Mouse (Mus musculus): ENCODE measurements around the gene Rtp2. TPM values are rescaled to one million over a fixed set of nuclear protein-coding genes. Genes with fewer than 3 reads are reported as not detected.

Rtp2 gene
- total and polyA plus RNA-seq, 3 experiments: not detected

DNA sequence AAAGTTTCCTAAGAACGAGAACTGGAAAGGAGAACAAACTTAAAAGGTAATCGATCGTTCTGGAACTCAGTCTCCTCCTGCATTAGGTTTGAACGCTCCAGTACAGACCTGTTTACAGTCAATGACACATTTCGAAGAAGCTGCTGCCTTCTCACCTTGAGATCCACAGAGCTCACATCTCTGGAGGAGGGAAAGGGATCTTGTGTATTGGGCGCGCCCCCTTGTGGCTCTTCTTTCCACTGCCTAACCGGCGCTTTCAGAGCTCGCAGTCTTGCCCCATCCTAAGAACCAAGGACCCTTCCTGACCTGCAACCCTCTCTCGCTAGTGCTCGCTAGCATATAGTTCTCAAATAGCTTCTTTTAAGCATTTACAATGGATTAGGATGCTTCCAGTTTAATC is 33.4 kb downstream of the Rtp2 start:
- no peaks in the 10 kb centered on the region for H3K36me3 ChIP-seq (replicated peaks)
- H3K4me1 ChIP-seq (ENCODE audit: insufficient read depth, low read depth, low read length): no peaks in the 10 kb centered on the region
- DNase-seq (ENCODE audit: low spot score) (no peak), ATAC-seq (ENCODE audit: extremely low read depth, insufficient number of reproducible peaks, low FRiP score, poor library complexity, severe bottlenecking) (no peak)
- no peak for TF ChIP-seq CTCF (IDR thresholded peaks at IDR 0.05; ENCODE audit: low read depth, low read length)
- TF ChIP-seq GATA1 (IDR thresholded peaks at IDR 0.05; ENCODE audit: borderline replicate concordance, low read length): no peak
- no peak for TF ChIP-seq TAL1 (conservative IDR thresholded peaks at IDR 0.05; ENCODE audit: low read depth, low read length)
- no peak for TF ChIP-seq POLR2AphosphoS5 (IDR thresholded peaks at IDR 0.05; ENCODE audit: insufficient replicate concordance, low read depth, low read length)
- no peak for TF ChIP-seq GATA2 (IDR thresholded peaks at IDR 0.05; ENCODE audit: borderline replicate concordance, low read depth, low read length)
- H3K9me3 ChIP-seq (replicated peaks): peaks cover 40% of the 10 kb centered on the region
- no peak overlapping the region for H3K4me3 ChIP-seq (ENCODE audit: low read depth, low read length)
- H3K27me3 ChIP-seq (ENCODE audit: insufficient read depth, low read length): no peaks in the 10 kb centered on the region

DNA sequence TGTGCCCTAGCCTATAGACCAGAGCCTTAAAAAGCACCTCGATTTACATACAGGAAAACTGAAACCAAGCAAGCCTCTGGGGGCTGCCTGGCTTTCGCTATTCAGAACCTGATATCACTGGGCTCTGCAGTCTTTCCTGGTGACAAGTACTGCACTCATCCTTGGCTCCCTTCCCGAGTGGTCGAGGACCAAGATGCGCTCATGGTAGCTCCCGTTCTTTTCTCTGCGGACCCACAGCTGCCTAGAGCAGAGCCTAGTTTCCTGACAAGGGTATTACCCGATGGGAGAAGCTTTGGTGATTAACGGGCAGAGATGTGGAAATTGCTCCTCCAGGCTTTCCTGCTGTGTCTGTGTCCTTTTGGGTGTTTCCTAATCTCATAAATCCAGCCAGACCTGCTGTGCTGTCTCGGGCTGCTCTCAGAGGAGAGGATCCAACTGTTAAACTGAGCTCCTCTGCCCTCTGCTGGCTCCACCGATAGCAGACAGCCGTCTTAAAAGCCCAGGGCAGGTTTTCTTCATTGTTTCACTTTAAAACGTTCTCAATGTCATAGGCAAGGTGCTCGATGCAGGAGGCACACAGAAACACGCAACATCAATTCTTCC is 34.1 kb downstream of the Rtp2 start:
- ATAC-seq (ENCODE audit: extremely low read depth, insufficient number of reproducible peaks, low FRiP score, poor library complexity, severe bottlenecking) (no peak), DNase-seq (ENCODE audit: low spot score) (no peak)
- Histone ChIP-seq H3K4me3 (ENCODE audit: low read depth, low read length) (no peak overlapping the region), H3K4me1 (ENCODE audit: insufficient read depth, low read depth, low read length) (no peaks in the 10 kb centered on the region), H3K9me3 (replicated peaks) (peaks cover 42% of the 10 kb centered on the region), H3K36me3 (replicated peaks) (no peaks in the 10 kb centered on the region), H3K27me3 (ENCODE audit: insufficient read depth, low read length) (no peaks in the 10 kb centered on the region)
- TF ChIP-seq TAL1 (conservative IDR thresholded peaks at IDR 0.05; ENCODE audit: low read depth, low read length) (no peak), GATA1 (IDR thresholded peaks at IDR 0.05; ENCODE audit: borderline replicate concordance, low read length) (no peak), GATA2 (IDR thresholded peaks at IDR 0.05; ENCODE audit: borderline replicate concordance, low read depth, low read length) (no peak), POLR2AphosphoS5 (IDR thresholded peaks at IDR 0.05; ENCODE audit: insufficient replicate concordance, low read depth, low read length) (no peak), CTCF (IDR thresholded peaks at IDR 0.05; ENCODE audit: low read depth, low read length) (no peak)

DNA sequence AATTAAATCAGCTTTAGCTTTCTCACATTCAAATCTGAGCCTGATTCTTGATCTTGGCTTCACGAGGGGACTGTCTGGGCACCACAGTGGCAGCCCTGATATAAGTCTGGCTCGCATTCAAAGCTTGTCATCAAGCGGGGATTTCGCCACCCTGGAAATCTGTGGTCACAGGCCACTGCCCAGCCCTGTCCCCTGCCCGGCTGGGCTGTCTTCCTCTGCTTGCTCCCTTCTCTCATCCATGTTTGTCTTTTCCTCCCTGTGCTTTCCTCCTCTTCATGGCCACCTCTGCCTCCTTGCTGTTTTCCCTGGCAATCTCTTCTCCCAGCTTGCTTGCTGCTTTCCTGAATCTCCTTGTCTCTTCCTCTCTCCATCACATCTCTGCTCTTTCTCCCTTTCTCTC is 34.7 kb downstream of the Rtp2 start:
- H3K9me3 ChIP-seq (replicated peaks): peaks cover 43% of the 10 kb centered on the region
- DNase-seq (ENCODE audit: low spot score): no peak
- H3K4me3 ChIP-seq (ENCODE audit: low read depth, low read length): no peak overlapping the region
- H3K36me3 ChIP-seq (replicated peaks): no peaks in the 10 kb centered on the region
- TF ChIP-seq POLR2AphosphoS5 (IDR thresholded peaks at IDR 0.05; ENCODE audit: insufficient replicate concordance, low read depth, low read length) (no peak), CTCF (IDR thresholded peaks at IDR 0.05; ENCODE audit: low read depth, low read length) (no peak), GATA2 (IDR thresholded peaks at IDR 0.05; ENCODE audit: borderline replicate concordance, low read depth, low read length) (no peak), GATA1 (IDR thresholded peaks at IDR 0.05; ENCODE audit: borderline replicate concordance, low read length) (no peak), TAL1 (conservative IDR thresholded peaks at IDR 0.05; ENCODE audit: low read depth, low read length) (no peak)
- no peaks in the 10 kb centered on the region for H3K27me3 ChIP-seq (ENCODE audit: insufficient read depth, low read length)
- no peak for ATAC-seq (ENCODE audit: extremely low read depth, insufficient number of reproducible peaks, low FRiP score, poor library complexity, severe bottlenecking)
- H3K4me1 ChIP-seq (ENCODE audit: insufficient read depth, low read depth, low read length): no peaks in the 10 kb centered on the region

DNA sequence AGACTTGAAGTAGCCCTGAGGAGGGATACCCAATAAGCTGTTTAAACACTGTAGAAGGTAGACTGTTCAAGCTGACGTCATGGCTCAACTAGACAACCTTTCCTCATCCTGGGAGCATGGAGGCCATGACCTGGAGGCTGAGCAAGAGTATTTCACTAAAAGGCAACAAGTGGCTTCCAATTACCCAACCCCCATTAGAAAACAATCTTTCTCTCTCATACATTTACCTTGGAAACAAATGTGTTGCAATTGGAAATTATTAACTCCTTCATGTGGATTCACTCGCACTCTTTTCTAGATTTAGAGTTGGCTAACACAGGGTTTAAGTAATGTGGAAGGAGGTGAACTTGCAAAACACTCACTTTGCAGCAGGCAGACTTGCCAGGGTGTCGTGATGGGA is 37.1 kb downstream of the Rtp2 start:
- H3K36me3 ChIP-seq (replicated peaks): no peaks in the 10 kb centered on the region
- H3K9me3 ChIP-seq (replicated peaks): peaks cover 46% of the 10 kb centered on the region
- H3K4me1 ChIP-seq (ENCODE audit: insufficient read depth, low read depth, low read length): no peaks in the 10 kb centered on the region
- no peak overlapping the region for H3K4me3 ChIP-seq (ENCODE audit: low read depth, low read length)
- H3K27me3 ChIP-seq (ENCODE audit: insufficient read depth, low read length): no peaks in the 10 kb centered on the region
- ATAC-seq (ENCODE audit: extremely low read depth, insufficient number of reproducible peaks, low FRiP score, poor library complexity, severe bottlenecking) (no peak), DNase-seq (ENCODE audit: low spot score) (no peak)
- TF ChIP-seq CTCF (IDR thresholded peaks at IDR 0.05; ENCODE audit: low read depth, low read length) (no peak), TAL1 (conservative IDR thresholded peaks at IDR 0.05; ENCODE audit: low read depth, low read length) (no peak), GATA1 (IDR thresholded peaks at IDR 0.05; ENCODE audit: borderline replicate concordance, low read length) (no peak), POLR2AphosphoS5 (IDR thresholded peaks at IDR 0.05; ENCODE audit: insufficient replicate concordance, low read depth, low read length) (no peak), GATA2 (IDR thresholded peaks at IDR 0.05; ENCODE audit: borderline replicate concordance, low read depth, low read length) (no peak)

DNA sequence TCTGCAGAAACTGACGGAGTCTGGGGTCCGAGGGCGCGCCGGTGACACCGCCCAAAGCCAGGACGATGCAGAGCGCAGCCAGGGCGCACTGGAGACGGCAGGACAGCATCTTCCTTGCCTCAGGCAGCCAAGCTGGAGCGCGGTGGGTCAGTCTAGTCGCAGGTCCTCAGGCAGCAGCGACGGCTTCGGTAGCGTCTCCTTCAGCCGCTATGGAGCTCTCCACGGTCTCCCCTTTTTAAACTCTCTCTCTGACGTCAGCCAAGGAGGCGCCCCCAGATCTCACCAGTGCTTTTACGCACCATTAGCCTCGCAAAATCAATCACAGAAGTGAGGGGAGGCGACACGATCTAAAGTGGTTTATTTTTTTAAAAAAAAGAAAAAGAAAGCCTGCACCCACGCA is 41.6 kb downstream of the Rtp2 start, which contains the start of gene Sst:
TSS of gene Sst (minus strand) at position 323 of the 400 bp plus-strand sequence.
- Histone ChIP-seq H3K4me1 (ENCODE audit: insufficient read depth, low read depth, low read length) (no peaks in the 10 kb centered on the region), H3K9me3 (replicated peaks) (peaks cover 18% of the 10 kb centered on the region), H3K36me3 (replicated peaks) (no peaks in the 10 kb centered on the region), H3K27me3 (ENCODE audit: insufficient read depth, low read length) (no peaks in the 10 kb centered on the region), H3K4me3 (ENCODE audit: low read depth, low read length) (no peak within 1 kb of the TSS; the same call in 1 of the 2 replicates)
- ATAC-seq (ENCODE audit: extremely low read depth, insufficient number of reproducible peaks, low FRiP score, poor library complexity, severe bottlenecking) (no peak), DNase-seq (ENCODE audit: low spot score) (no peak)
- TF ChIP-seq GATA2 (IDR thresholded peaks at IDR 0.05; ENCODE audit: borderline replicate concordance, low read depth, low read length) (no peak), TAL1 (conservative IDR thresholded peaks at IDR 0.05; ENCODE audit: low read depth, low read length) (no peak), CTCF (IDR thresholded peaks at IDR 0.05; ENCODE audit: low read depth, low read length) (no peak), POLR2AphosphoS5 (IDR thresholded peaks at IDR 0.05; ENCODE audit: insufficient replicate concordance, low read depth, low read length) (no peak), GATA1 (IDR thresholded peaks at IDR 0.05; ENCODE audit: borderline replicate concordance, low read length) (no peak)

DNA sequence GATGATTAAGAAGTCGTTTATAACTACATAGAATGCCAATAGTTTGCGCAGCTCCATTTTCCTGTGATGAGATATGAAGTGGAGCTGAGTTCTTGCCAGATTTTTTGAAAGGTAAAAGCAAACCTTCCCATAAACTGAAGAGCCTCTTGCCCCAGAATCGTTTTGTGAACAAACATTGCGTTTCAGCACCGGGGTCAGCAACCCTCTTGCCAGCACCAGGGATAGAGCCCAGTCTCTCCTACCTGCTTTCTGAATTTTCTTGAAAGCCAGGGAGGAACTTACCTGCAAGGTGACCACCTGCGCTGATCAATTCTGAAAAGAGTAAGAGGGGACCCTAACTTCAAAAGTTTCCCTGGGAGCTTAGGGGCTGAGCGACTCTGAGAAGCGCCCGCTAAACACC is 42.0 kb downstream of the Rtp2 start:
- H3K36me3 ChIP-seq (replicated peaks): no peaks in the 10 kb centered on the region
- no peak for DNase-seq (ENCODE audit: low spot score)
- ATAC-seq (ENCODE audit: extremely low read depth, insufficient number of reproducible peaks, low FRiP score, poor library complexity, severe bottlenecking): no peak
- no peak overlapping the region for H3K4me3 ChIP-seq (ENCODE audit: low read depth, low read length)
- peaks cover 19% of the 10 kb centered on the region for H3K9me3 ChIP-seq (replicated peaks)
- no peaks in the 10 kb centered on the region for H3K4me1 ChIP-seq (ENCODE audit: insufficient read depth, low read depth, low read length)
- TF ChIP-seq POLR2AphosphoS5 (IDR thresholded peaks at IDR 0.05; ENCODE audit: insufficient replicate concordance, low read depth, low read length): no peak
- TF ChIP-seq TAL1 (conservative IDR thresholded peaks at IDR 0.05; ENCODE audit: low read depth, low read length): no peak
- TF ChIP-seq GATA1 (IDR thresholded peaks at IDR 0.05; ENCODE audit: borderline replicate concordance, low read length): no peak
- no peak for TF ChIP-seq CTCF (IDR thresholded peaks at IDR 0.05; ENCODE audit: low read depth, low read length)
- TF ChIP-seq GATA2 (IDR thresholded peaks at IDR 0.05; ENCODE audit: borderline replicate concordance, low read depth, low read length): no peak
- no peaks in the 10 kb centered on the region for H3K27me3 ChIP-seq (ENCODE audit: insufficient read depth, low read length)

Data from G1E (cell line).